Mouse (Mus musculus) brown adipose tissue, adult 24 weeks (tissue): ENCODE measurements around the gene Prkci. TPM values are rescaled to one million over a fixed set of nuclear protein-coding genes. Genes with fewer than 3 reads are reported as not detected.

Experiments
- H3K27ac ChIP-seq: fragments of 200-500 bp; replicated peaks from 2 replicates; pipeline ENCODE4 v1.5.1; 2012; ENCODE audit warnings: low read depth, mild to moderate bottlenecking, low read length
- H3K4me1 ChIP-seq: fragments of 200-500 bp; 2 replicates; pipeline ENCODE4 v1.6.1; 2012; ENCODE audit warnings: low read length, mixed read lengths; ENCODE audit not compliant: control insufficient read depth, insufficient read depth, insufficient read length
- H3K4me3 ChIP-seq: fragments of 200-500 bp; 2 replicates; pipeline ENCODE4 v1.5.1; 2012; ENCODE audit warnings: low read depth, mild to moderate bottlenecking, low read length, moderate library complexity; ENCODE audit not compliant: insufficient read depth
- polyA plus RNA-seq: library from polyadenylated mRNA; stranded (reverse); fragments of >200 nt; gene quantifications from 2 replicates; pipeline ENCODE4 v1.2.4, GENCODE M21; 2012; ENCODE audit not compliant: missing spikeins, insufficient read depth, insufficient read length

Gene Prkci
- 15.9 and 42.5 TPM in 2 replicates for polyA plus RNA-seq

- peaks cover 3% of the 10 kb centered on the region for H3K4me1 ChIP-seq
- peak within 1 kb of the TSS; percentile 94 for H3K4me3 ChIP-seq
- H3K27ac ChIP-seq = peak within 1 kb of the TSS; percentile 58
These were observed at the start of gene Prkci for GRCm38 (mm10) chr3:30995283-30995898. Gene Prkci (plus strand): TSS chr3:30995747.

- H3K4me1 ChIP-seq = no peaks in the 10 kb centered on the region
- H3K27ac ChIP-seq = no peak overlapping the region
- no peak overlapping the region for H3K4me3 ChIP-seq
These were observed 43.9 kb upstream of the Prkci start for GRCm38 (mm10) chr3:30951652-30952051.

- Histone ChIP-seq H3K4me3 (no peak overlapping the region), H3K4me1 (no peaks in the 10 kb centered on the region), H3K27ac (no peak overlapping the region)
These were observed 43.1 kb upstream of the Prkci start for GRCm38 (mm10) chr3:30952273-30953070.

GRCm38 (mm10) chr3:30956327-30956726 lies 39.2 kb upstream of the Prkci start:
- Histone ChIP-seq H3K4me3 (no peak overlapping the region), H3K4me1 (no peaks in the 10 kb centered on the region), H3K27ac (no peak overlapping the region)

GRCm38 (mm10) chr3:30958709-30959108 lies 36.8 kb upstream of the Prkci start:
- no peak overlapping the region for H3K4me3 ChIP-seq
- H3K27ac ChIP-seq = no peak overlapping the region
- no peaks in the 10 kb centered on the region for H3K4me1 ChIP-seq

- no peak overlapping the region for H3K4me3 ChIP-seq
- no peaks in the 10 kb centered on the region for H3K4me1 ChIP-seq
- H3K27ac ChIP-seq = no peak overlapping the region
These were observed 35.4 kb upstream of the Prkci start for GRCm38 (mm10) chr3:30959868-30960831.

- Histone ChIP-seq H3K4me1 (0 out of 2 replicates have a peak, but pooled peaks cover 4% of the 10 kb centered on the region), H3K4me3 (no peak overlapping the region), H3K27ac (no peak overlapping the region)
These were observed 32.4 kb upstream of the Prkci start for GRCm38 (mm10) chr3:30963100-30963499.

- no peak overlapping the region for H3K27ac ChIP-seq
- H3K4me3 ChIP-seq = no peak overlapping the region
- 0 out of 2 replicates have a peak, but pooled peaks cover 5% of the 10 kb centered on the region for H3K4me1 ChIP-seq
These were observed 31.3 kb upstream of the Prkci start for GRCm38 (mm10) chr3:30964216-30964615.

- Histone ChIP-seq H3K4me3 (no peak overlapping the region), H3K27ac (no peak overlapping the region), H3K4me1 (0 out of 2 replicates have a peak, but pooled peaks cover 5% of the 10 kb centered on the region)
These were observed 29.9 kb upstream of the Prkci start for GRCm38 (mm10) chr3:30965644-30966043.

GRCm38 (mm10) chr3:30968531-30969092 lies 26.9 kb upstream of the Prkci start:
- Histone ChIP-seq H3K4me3 (peak overlapping the region; percentile 75), H3K4me1 (0 out of 2 replicates have a peak, but pooled peaks cover 5% of the 10 kb centered on the region), H3K27ac (peak overlapping the region; percentile 49)

GRCm38 (mm10) chr3:30969104-30969581 lies 26.4 kb upstream of the Prkci start, which contains the start of gene Phc3:
Gene Phc3 (minus strand): TSS chr3:30969415.
- peak within 1 kb of the TSS; percentile 75 for H3K4me3 ChIP-seq
- H3K27ac ChIP-seq = peak within 1 kb of the TSS; percentile 49
- H3K4me1 ChIP-seq = 0 out of 2 replicates have a peak, but pooled peaks cover 5% of the 10 kb centered on the region

GRCm38 (mm10) chr3:30975102-30975754 lies 20.3 kb upstream of the Prkci start:
- Histone ChIP-seq H3K27ac (no peak overlapping the region), H3K4me1 (no peaks in the 10 kb centered on the region), H3K4me3 (no peak overlapping the region)

- Histone ChIP-seq H3K27ac (no peak overlapping the region), H3K4me1 (peaks cover 3% of the 10 kb centered on the region; the same call in 1 of the 2 replicates), H3K4me3 (no peak overlapping the region)
These were observed 18.4 kb upstream of the Prkci start for GRCm38 (mm10) chr3:30976991-30977603.
